Mouse (Mus musculus) MEL (cell line): ENCODE data around the gene Nek2. TPM values are rescaled to one million over a fixed set of nuclear protein-coding genes. Genes with fewer than 3 reads are reported as not detected.
A peak's percentile ranks its signal among the peaks of the same experiment; 100 is the strongest.

Experiments
- DNase-seq: peaks from one replicate; pipeline ENCODE4 v3.0.0; 2011; ENCODE audit warnings: low read depth, low spot score
- H3K27ac ChIP-seq: 2 replicates; pipeline ENCODE4 v1.5.1; 2012; ENCODE audit warnings: low read depth, mild to moderate bottlenecking, control low read depth, low read length, moderate library complexity; ENCODE audit not compliant: control insufficient read depth
- H3K27me3 ChIP-seq, 2 experiments: fragments of 150-350 bp in 1 of 2; sonication (generic) in 1 of 2; 2 replicates each; pipeline ENCODE4 v1.6.1; 2012; ENCODE audit warnings: low read length in 2 of 2, mild to moderate bottlenecking in 2 of 2, improper control_type of control experiment in 1 of 2, moderate library complexity in 1 of 2; ENCODE audit not compliant: insufficient read depth in 2 of 2, control insufficient read depth in 1 of 2
- H3K36me3 ChIP-seq, 2 experiments: 2 replicates each; pipeline ENCODE4 v1.6.1; 2012 to 2014; ENCODE audit warnings: low read length in 2 of 2, improper control_type of control experiment in 1 of 2, inconsistent platforms in 1 of 2, mild to moderate bottlenecking in 1 of 2; ENCODE audit not compliant: insufficient read depth in 2 of 2, control insufficient read depth in 1 of 2
- H3K4me1 ChIP-seq, 2 experiments: fragments of 150-350 bp in 1 of 2; sonication (generic) in 1 of 2; 2 replicates each; pipeline ENCODE4 v1.6.1; 2012; ENCODE audit warnings: low read length in 2 of 2, improper control_type of control experiment in 1 of 2, mild to moderate bottlenecking in 1 of 2; ENCODE audit not compliant: insufficient read depth in 2 of 2, control insufficient read depth in 1 of 2
- H3K4me3 ChIP-seq, 2 experiments: fragments of 150-350 bp in 1 of 2; sonication (generic) in 1 of 2; 2 replicates each; pipeline ENCODE4 v1.5.1; 2012; ENCODE audit warnings: low read depth in 2 of 2, low read length in 2 of 2, mild to moderate bottlenecking in 2 of 2, moderate library complexity in 2 of 2, control low read depth in 1 of 2, improper control_type of control experiment in 1 of 2; ENCODE audit not compliant: control insufficient read depth in 1 of 2, insufficient read depth in 1 of 2
- H3K79me2 ChIP-seq: 2 replicates; pipeline ENCODE4 v1.6.1; 2012; ENCODE audit warnings: mild to moderate bottlenecking, low read length, moderate library complexity; ENCODE audit not compliant: control insufficient read depth, poor library complexity, insufficient read depth
- H3K9ac ChIP-seq: 2 replicates; pipeline ENCODE4 v1.6.1; 2012; ENCODE audit warnings: low read depth, mild to moderate bottlenecking, control low read depth, low read length, moderate library complexity; ENCODE audit not compliant: control insufficient read depth, poor library complexity, severe bottlenecking
- H3K9me3 ChIP-seq: fragments of 150-350 bp; sonication (generic); replicated peaks from 2 replicates; pipeline ENCODE4 v1.6.1; 2012; ENCODE audit warnings: mild to moderate bottlenecking, low read length, improper control_type of control experiment, moderate library complexity; ENCODE audit not compliant: insufficient read depth
- BHLHE40 ChIP-seq: IDR thresholded peaks from 2 replicates; pipeline ENCODE4 v1.6.1; 2012; ENCODE audit warnings: low read depth, mild to moderate bottlenecking, inconsistent platforms, low read length, improper control_type of control experiment, borderline replicate concordance
- CHD2 ChIP-seq: IDR thresholded peaks from 2 replicates; pipeline ENCODE4 v1.6.1; 2011; ENCODE audit warnings: low read length, improper control_type of control experiment
- CTCF ChIP-seq, 3 experiments: IDR thresholded peaks in 2 of 3; conservative IDR thresholded peaks in 1 of 3; 2 replicates each; pipeline ENCODE4 v1.5.1; 2011 to 2012; ENCODE audit warnings: low read length in 3 of 3, low read depth in 2 of 3, mild to moderate bottlenecking in 2 of 3, improper control_type of control experiment in 1 of 3, inconsistent platforms in 1 of 3, mixed read lengths in 1 of 3, moderate library complexity in 1 of 3; ENCODE audit not compliant: control insufficient read depth in 1 of 3, insufficient read depth in 1 of 3, poor library complexity in 1 of 3, severe bottlenecking in 1 of 3
- E2F4 ChIP-seq: IDR thresholded peaks from 2 replicates; pipeline ENCODE4 v1.6.1; 2011; ENCODE audit warnings: low read depth, low read length, improper control_type of control experiment, borderline replicate concordance
- ELF1 ChIP-seq: IDR thresholded peaks from 2 replicates; pipeline ENCODE4 v1.6.1; 2014; ENCODE audit warnings: low read depth, mild to moderate bottlenecking, inconsistent platforms, low read length, improper control_type of control experiment, moderate library complexity
- EP300 ChIP-seq, 2 experiments: IDR thresholded peaks; 2 replicates each; pipeline ENCODE4 v1.6.1; 2011; ENCODE audit warnings: improper control_type of control experiment in 2 of 2, low read length in 2 of 2, low read depth in 1 of 2, mild to moderate bottlenecking in 1 of 2
- ETS1 ChIP-seq: IDR thresholded peaks from 2 replicates; pipeline ENCODE4 v1.6.1; 2012; ENCODE audit warnings: low read depth, mild to moderate bottlenecking, inconsistent platforms, low read length, improper control_type of control experiment, moderate library complexity
- GABPA ChIP-seq: IDR thresholded peaks from 2 replicates; pipeline ENCODE4 v1.6.1; 2012; ENCODE audit warnings: low read depth, mild to moderate bottlenecking, inconsistent platforms, low read length, improper control_type of control experiment, moderate library complexity
- GATA1 ChIP-seq: IDR thresholded peaks from 2 replicates; pipeline ENCODE4 v1.6.1; 2011; ENCODE audit warnings: low read depth, low read length, improper control_type of control experiment
- HCFC1 ChIP-seq: IDR thresholded peaks from 2 replicates; pipeline ENCODE4 v1.6.1; 2012; ENCODE audit warnings: low read depth, mild to moderate bottlenecking, inconsistent platforms, low read length, improper control_type of control experiment, moderate library complexity
- JUND ChIP-seq: IDR thresholded peaks from 2 replicates; pipeline ENCODE4 v1.6.1; 2011; ENCODE audit warnings: low read depth, mild to moderate bottlenecking, improper control_type of control experiment, low read length
- MAFK ChIP-seq: IDR thresholded peaks from 2 replicates; pipeline ENCODE4 v1.6.1; 2011; ENCODE audit warnings: low read depth, mild to moderate bottlenecking, low read length, improper control_type of control experiment, borderline replicate concordance
- MAX ChIP-seq: IDR thresholded peaks from 2 replicates; pipeline ENCODE4 v1.6.1; 2011; ENCODE audit warnings: low read length, improper control_type of control experiment
- MEF2A ChIP-seq: IDR thresholded peaks from 2 replicates; pipeline ENCODE4 v1.6.1; 2014; ENCODE audit warnings: low read depth, mild to moderate bottlenecking, inconsistent platforms, low read length, improper control_type of control experiment; ENCODE audit not compliant: poor library complexity, insufficient replicate concordance, severe bottlenecking; ENCODE audit errors: extremely low read depth
- MXI1 ChIP-seq: IDR thresholded peaks from 2 replicates; pipeline ENCODE4 v1.6.1; 2011; ENCODE audit warnings: mild to moderate bottlenecking, low read depth, low read length, improper control_type of control experiment
- MYC ChIP-seq: IDR thresholded peaks from 2 replicates; pipeline ENCODE4 v1.6.1; 2011; ENCODE audit warnings: low read depth, mild to moderate bottlenecking, low read length, improper control_type of control experiment, moderate library complexity
- NELFE ChIP-seq: IDR thresholded peaks from 2 replicates; pipeline ENCODE4 v1.6.1; 2011; ENCODE audit warnings: low read depth, low read length, improper control_type of control experiment
- NRF1 ChIP-seq: IDR thresholded peaks from 2 replicates; pipeline ENCODE4 v1.6.1; 2014; ENCODE audit warnings: low read depth, mild to moderate bottlenecking, inconsistent platforms, low read length, improper control_type of control experiment, moderate library complexity; ENCODE audit not compliant: poor library complexity, insufficient read depth, severe bottlenecking
- POLR2A ChIP-seq, 2 experiments: IDR thresholded peaks; 2 replicates each; pipeline ENCODE4 v1.6.1; 2011 to 2012; ENCODE audit warnings: low read length in 2 of 2, mild to moderate bottlenecking in 2 of 2, control low read depth in 1 of 2, improper control_type of control experiment in 1 of 2, low read depth in 1 of 2, moderate library complexity in 1 of 2; ENCODE audit not compliant: control insufficient read depth in 1 of 2, insufficient read depth in 1 of 2, poor library complexity in 1 of 2
- POLR2AphosphoS2 ChIP-seq: IDR thresholded peaks from 2 replicates; pipeline ENCODE4 v1.6.1; 2011; ENCODE audit warnings: low read length, improper control_type of control experiment
- RAD21 ChIP-seq: IDR thresholded peaks from 2 replicates; pipeline ENCODE4 v1.6.1; 2011; ENCODE audit warnings: mild to moderate bottlenecking, low read depth, low read length, improper control_type of control experiment
- RCOR1 ChIP-seq: IDR thresholded peaks from 2 replicates; pipeline ENCODE4 v1.6.1; 2012; ENCODE audit warnings: low read depth, mild to moderate bottlenecking, inconsistent platforms, low read length, improper control_type of control experiment
- SIN3A ChIP-seq: IDR thresholded peaks from 2 replicates; pipeline ENCODE4 v1.6.1; 2012; ENCODE audit warnings: low read length, improper control_type of control experiment, inconsistent platforms
- SMC3 ChIP-seq: IDR thresholded peaks from 2 replicates; pipeline ENCODE4 v1.6.1; 2011; ENCODE audit warnings: low read depth, low read length, improper control_type of control experiment
- TAL1 ChIP-seq: IDR thresholded peaks from 2 replicates; pipeline ENCODE4 v1.6.1; 2012; ENCODE audit warnings: mild to moderate bottlenecking, inconsistent platforms, low read length, moderate library complexity, mixed read lengths
- TBP ChIP-seq: IDR thresholded peaks from 2 replicates; pipeline ENCODE4 v1.8.0; 2011; ENCODE audit warnings: low read depth, low read length, improper control_type of control experiment
- TCF12 ChIP-seq: IDR thresholded peaks from 2 replicates; pipeline ENCODE4 v1.6.1; 2014; ENCODE audit warnings: low read depth, mild to moderate bottlenecking, inconsistent platforms, low read length, improper control_type of control experiment, moderate library complexity
- USF1 ChIP-seq: IDR thresholded peaks from 2 replicates; pipeline ENCODE4 v1.6.1; 2014; ENCODE audit warnings: low read depth, mild to moderate bottlenecking, inconsistent platforms, low read length, improper control_type of control experiment, moderate library complexity
- USF2 ChIP-seq, 2 experiments: IDR thresholded peaks; 2 replicates each; pipeline ENCODE4 v1.6.1; 2011 to 2012; ENCODE audit warnings: improper control_type of control experiment in 2 of 2, low read length in 2 of 2, borderline replicate concordance in 1 of 2, inconsistent platforms in 1 of 2, low read depth in 1 of 2, mild to moderate bottlenecking in 1 of 2; ENCODE audit not compliant: insufficient read depth in 1 of 2
- ZC3H11A ChIP-seq: IDR thresholded peaks from 2 replicates; pipeline ENCODE4 v1.6.1; 2012; ENCODE audit warnings: low read depth, mild to moderate bottlenecking, inconsistent platforms, low read length, improper control_type of control experiment
- ZKSCAN1 ChIP-seq: IDR thresholded peaks from 2 replicates; pipeline ENCODE4 v1.6.1; 2012; ENCODE audit warnings: low read depth, mild to moderate bottlenecking, inconsistent platforms, low read length, improper control_type of control experiment, moderate library complexity
- ZNF384 ChIP-seq: IDR thresholded peaks from 2 replicates; pipeline ENCODE4 v1.6.1; 2012; ENCODE audit warnings: low read depth, mild to moderate bottlenecking, inconsistent platforms, low read length, improper control_type of control experiment
- polyA plus RNA-seq, 2 experiments: library from polyadenylated mRNA; stranded (reverse) in 1 of 2; unstranded in 1 of 2; fragments of >175 nt in 1 of 2; fragments of >200 nt in 1 of 2; gene quantifications; 2 replicates each; pipeline versions ENCODE4 v1.2.1 to v1.2.4; 2012; ENCODE audit warnings: low replicate concordance in 2 of 2, low read depth in 1 of 2; ENCODE audit not compliant: insufficient read length in 2 of 2, insufficient read depth in 1 of 2, missing spikeins in 1 of 2
- total RNA-seq: library from RNA; depleted of rRNA; stranded (reverse); fragments of 300-350 nt; gene quantifications from 2 replicates; pipeline ENCODE4 v1.2.3, GENCODE M21; 2012

Gene Nek2
- total and polyA plus RNA-seq, 3 experiments, result 34.9 to 56.5 TPM; not detected in 1

GRCm38 (mm10) chr1:191875006-191875405 is 53.8 kb downstream of the Nek2 start (continued):
- TF ChIP-seq ETS1, result peak; percentile 88
- TF ChIP-seq CHD2, result no peak
- no peak for TF ChIP-seq MEF2A
- no peak for TF ChIP-seq JUND
- TF ChIP-seq GATA1, result peak; percentile 90
- no peak for TF ChIP-seq NELFE
- peak; percentile 19; the same call in 1 of the 2 replicates for TF ChIP-seq BHLHE40
- TF ChIP-seq ZNF384, result no peak
- no peak for TF ChIP-seq MAFK
- no peak for TF ChIP-seq POLR2A (IDR thresholded peaks at IDR 0.05; ENCODE audit: control insufficient read depth in 1 of 2, insufficient read depth in 1 of 2, low read depth in 1 of 2, low read length in 2 of 2, poor library complexity in 1 of 2)
- TF ChIP-seq SMC3, result no peak
- no peak for TF ChIP-seq GABPA
- TF ChIP-seq ZKSCAN1, result no peak
- no peak for TF ChIP-seq POLR2AphosphoS2
- no peak for TF ChIP-seq E2F4
- peak; percentile 74 to 93 for TF ChIP-seq EP300 (IDR thresholded peaks at IDR 0.05; ENCODE audit: low read depth in 1 of 2, low read length in 2 of 2)
- TF ChIP-seq CTCF (IDR thresholded peaks at IDR 0.05 in 2 of 3, conservative IDR thresholded peaks at IDR 0.05 in 1 of 3; ENCODE audit: control insufficient read depth in 1 of 3, insufficient read depth in 1 of 3, low read depth in 2 of 3, low read length in 3 of 3, poor library complexity in 1 of 3, severe bottlenecking in 1 of 3), result no peak
- TF ChIP-seq MAX, result no peak
- peak; percentile 93 for TF ChIP-seq TCF12
- peak; percentile 19; the same call in 1 of the 2 replicates for TF ChIP-seq SIN3A
- TF ChIP-seq MYC, result no peak
- no peak for TF ChIP-seq USF1
- TF ChIP-seq, all 39 proteins: peak for 10

- H3K4me1 ChIP-seq, result peaks cover 0 to 30% of the 10 kb centered on the region in 2 experiments; a peak in 3 of 4 replicates
- H3K79me2 ChIP-seq, result no peaks in the 10 kb centered on the region
- peak overlapping the region; percentile 38 to 48 for H3K4me3 ChIP-seq
- H3K27ac ChIP-seq, result peak overlapping the region; percentile 74
- H3K9me3 ChIP-seq, result no peaks in the 10 kb centered on the region
- DNase-seq, result peak; percentile 86
- H3K27me3 ChIP-seq, result no peaks in the 10 kb centered on the region
- H3K36me3 ChIP-seq, result peaks cover 0 to 12% of the 10 kb centered on the region in 2 experiments; a peak in 2 of 4 replicates
- peak overlapping the region; percentile 58 for H3K9ac ChIP-seq
- TF ChIP-seq ZKSCAN1, result no peak
- TF ChIP-seq GATA1, result 0 out of 2 replicates have a peak, but pooled peaks have one; percentile 2
- TF ChIP-seq HCFC1, result peak; percentile 49; the same call in 1 of the 2 replicates
- 0 out of 2 replicates have a peak, but pooled peaks have one; percentile 37 for TF ChIP-seq MAX
- TF ChIP-seq MEF2A, result no peak
- no peak for TF ChIP-seq USF2 (IDR thresholded peaks at IDR 0.05; ENCODE audit: borderline replicate concordance in 1 of 2, insufficient read depth in 1 of 2, low read depth in 1 of 2, low read length in 2 of 2)
- peak; percentile 79; the same call in 1 of the 2 replicates for TF ChIP-seq GABPA
- peak; percentile 69 for TF ChIP-seq TBP
- 0 out of 2 replicates have a peak, but pooled peaks have one; percentile 7 for TF ChIP-seq ZC3H11A
- no peak for TF ChIP-seq RAD21
- TF ChIP-seq POLR2AphosphoS2, result no peak
- TF ChIP-seq E2F4, result no peak
- no peak for TF ChIP-seq NRF1
- TF ChIP-seq ETS1, result peak; percentile 56; the same call in 1 of the 2 replicates
- TF ChIP-seq ELF1, result peak; percentile 88
- no peak; the same call in 1 of the 2 replicates for TF ChIP-seq MXI1
- no peak for TF ChIP-seq TCF12
- no peak for TF ChIP-seq CHD2
- TF ChIP-seq BHLHE40, result no peak
- TF ChIP-seq JUND, result peak; percentile 54; the same call in 1 of the 2 replicates
- TF ChIP-seq RCOR1, result no peak
- TF ChIP-seq TAL1, result no peak
These were observed 54.5 kb downstream of the Nek2 start for GRCm38 (mm10) chr1:191875683-191876305.
